9 mouse cellular contexts compared by ENCODE assay signal in the genomic region with DNA sequence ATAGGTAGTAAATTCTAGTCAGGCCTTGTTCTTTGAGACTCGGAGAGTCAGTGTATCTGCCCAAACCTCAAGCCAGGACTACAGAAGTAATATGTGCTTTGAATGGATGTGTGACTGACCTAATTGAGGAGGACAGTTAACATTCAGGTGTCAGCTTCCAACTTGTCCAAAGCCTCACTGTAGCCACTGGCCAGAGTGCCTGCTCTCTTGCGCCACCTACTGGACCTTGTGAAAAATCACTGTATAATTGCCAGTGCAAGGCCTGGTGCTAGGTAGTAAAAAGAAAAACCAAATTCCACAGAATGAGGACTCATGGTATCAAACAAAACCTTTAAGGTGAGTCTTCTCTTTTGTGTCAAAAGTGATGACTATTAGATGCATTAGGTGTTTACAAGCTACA.
DNase-seq lines count a peak whose midpoint lies in the region; ATAC-seq and TF ChIP-seq lines count a peak whose summit lies in the region.
"Had no signal": no experiment of that assay in that cellular context is flagged by ENCODE, and none has a peak within 500 bp of the region (broad histone marks: within the 10 kb centered on the region; RNA-seq: fewer than 3 reads in every experiment).

No protein-coding gene starts in this region.

- no peaks in the 10 kb centered on the region for H3K36me3 ChIP-seq in kidney, embryonic 14.5 days (ENCODE audit: control insufficient read depth, insufficient read depth, low read length)
- H3K36me3 ChIP-seq in liver, embryonic 13.5 days: no peaks in the 10 kb centered on the region
- H3K36me3 ChIP-seq: heart, embryonic 13.5 days had no signal

- H3K27ac ChIP-seq in cortical plate, adult 2 months (ENCODE audit: insufficient read depth, low read length): no peak overlapping the region
- H3K27ac ChIP-seq in kidney, embryonic 14.5 days (ENCODE audit: low read depth, low read length): no peak overlapping the region
- no peak overlapping the region for H3K27ac ChIP-seq in liver, embryonic 13.5 days
- H3K27ac ChIP-seq: heart, embryonic 13.5 days had no signal

- peak; percentile 83 for DNase-seq in adipocyte (ENCODE audit: low spot score)
- peak; percentile 11 for DNase-seq in liver, embryonic 13.5 days
- DNase-seq in retina, adult 2 months (ENCODE audit: low read depth, low spot score): peak; percentile 71
- peak; percentile 45 for DNase-seq in urinary bladder, adult 2 months (ENCODE audit: low spot score)

- peak; percentile 94 for TF ChIP-seq CTCF in cortical plate, adult 2 months (IDR thresholded peaks at IDR 0.05; ENCODE audit: extremely low read depth, insufficient read depth, low read length)

- H3K9me3 ChIP-seq in kidney, embryonic 14.5 days (ENCODE audit: control insufficient read depth, low read length): no peaks in the 10 kb centered on the region
- H3K9me3 ChIP-seq in liver, embryonic 13.5 days (replicated peaks): no peaks in the 10 kb centered on the region
- H3K9me3 ChIP-seq: heart, embryonic 13.5 days had no signal

- no peaks in the 10 kb centered on the region; the same call in 1 of the 2 replicates for H3K4me1 ChIP-seq in cortical plate, adult 2 months (ENCODE audit: control insufficient read depth, insufficient read depth, low read length)
- no peaks in the 10 kb centered on the region for H3K4me1 ChIP-seq in kidney, embryonic 14.5 days (ENCODE audit: control insufficient read depth, insufficient read depth, low read length)
- H3K4me1 ChIP-seq in liver, embryonic 13.5 days (replicated peaks): no peaks in the 10 kb centered on the region
- H3K4me1 ChIP-seq: heart, embryonic 13.5 days had no signal

- TF ChIP-seq POLR2A in cortical plate, adult 2 months (IDR thresholded peaks at IDR 0.05; ENCODE audit: extremely low read depth, insufficient read depth, low read length): no peak

- peak; percentile 86 for ATAC-seq in CD4-positive, CD25-positive, alpha-beta regulatory T cell, adult 4 months
- ATAC-seq in granulocyte monocyte progenitor cell, adult 5-6 weeks (replicated peaks; ENCODE audit: poor library complexity, severe bottlenecking): peak; percentile 86
- ATAC-seq in kidney, embryonic 14.5 days (ENCODE audit: low FRiP score, low TSS enrichment): peak; percentile 85
- ATAC-seq in liver, embryonic 13.5 days (ENCODE audit: low read depth): no peak

- no peak overlapping the region for H3K4me3 ChIP-seq in cortical plate, adult 2 months (ENCODE audit: insufficient read depth, low read length)
- H3K4me3 ChIP-seq in kidney, embryonic 14.5 days (ENCODE audit: low read length): no peak overlapping the region
- no peak overlapping the region for H3K4me3 ChIP-seq in liver, embryonic 13.5 days (replicated peaks)
- H3K4me3 ChIP-seq: heart, embryonic 13.5 days had no signal

- no peaks in the 10 kb centered on the region for H3K27me3 ChIP-seq in kidney, embryonic 14.5 days (ENCODE audit: control insufficient read depth, insufficient read depth, low read length)
- H3K27me3 ChIP-seq in liver, embryonic 13.5 days: no peaks in the 10 kb centered on the region
- H3K27me3 ChIP-seq: heart, embryonic 13.5 days had no signal

- H3K9ac ChIP-seq in kidney, embryonic 14.5 days (ENCODE audit: low read depth, low read length): no peak overlapping the region
- H3K9ac ChIP-seq in liver, embryonic 13.5 days: no peak overlapping the region
- H3K9ac ChIP-seq: heart, embryonic 13.5 days had no signal

- 8% methylated on average over 2 of the region's 2 CpGs for WGBS in kidney, embryonic 14.5 days
- 17% methylated on average over 2 of the region's 2 CpGs for WGBS in liver, embryonic 13.5 days (ENCODE audit: insufficient replicate concordance)

- no peak overlapping the region for H3K4me2 ChIP-seq in kidney, embryonic 14.5 days (replicated peaks; ENCODE audit: low read depth, low read length)
- H3K4me2 ChIP-seq in liver, embryonic 13.5 days: no peak overlapping the region
- H3K4me2 ChIP-seq: heart, embryonic 13.5 days had no signal

Comparison
In these comparisons a context has a peak if more than half of its experiments do, and no peak if none do; other contexts are left out.
1. DNase-seq: peak in every context shown above with its lines; median percentile 83 in adipocyte; 71 in retina, adult 2 months; 45 in urinary bladder, adult 2 months; 11 in liver, embryonic 13.5 days.